Mouse (Mus musculus) liver, adult (tissue): Measurements from ENCODE around the gene Lrrc15.

Experiments
- GATA4 ChIP-seq: IDR thresholded peaks from 2 replicates; pipeline ENCODE4 v1.6.1; 2014; ENCODE audit warnings: mild to moderate bottlenecking, low read length; ENCODE audit not compliant: insufficient replicate concordance

Gene Lrrc15

DNA sequence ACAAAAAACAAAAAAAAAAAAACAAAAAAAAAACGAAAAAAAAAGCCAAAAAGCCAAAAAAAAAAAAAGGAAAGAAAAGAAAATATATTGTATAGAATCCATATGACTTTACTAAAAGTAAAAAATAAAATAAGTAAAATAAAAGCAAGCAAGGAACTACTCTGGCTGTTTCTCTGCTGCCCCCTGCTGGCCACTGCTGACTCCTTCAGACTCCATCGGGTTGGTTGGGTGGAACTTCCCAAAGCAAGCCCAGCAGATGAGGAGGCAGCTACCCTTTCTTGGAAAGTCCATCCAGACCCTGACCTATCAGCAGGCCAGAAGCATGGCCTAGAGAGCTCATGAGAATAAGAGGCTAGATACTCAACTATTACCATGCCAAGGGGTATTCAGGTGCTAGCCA, 20.4 kb downstream of the Lrrc15 start:
- TF ChIP-seq GATA4 = no peak

DNA sequence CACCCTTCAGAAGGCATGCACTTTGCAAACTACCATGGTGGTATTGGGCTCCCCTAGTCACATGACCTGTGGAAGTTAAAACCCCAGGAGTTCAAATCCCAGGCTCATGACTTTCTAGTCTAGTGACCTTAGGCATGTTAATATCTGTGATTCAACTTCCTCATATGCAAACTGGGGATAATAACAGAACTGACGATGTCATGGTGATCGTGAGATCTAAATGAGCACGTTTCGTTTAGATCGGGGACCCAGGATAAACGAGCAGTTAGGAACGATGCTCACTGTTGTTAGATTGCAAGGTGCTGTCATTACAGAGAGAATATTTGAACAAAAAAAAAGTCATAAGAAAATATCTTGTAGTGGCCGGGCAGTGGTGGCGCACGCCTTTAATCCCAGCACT, 20.9 kb downstream of the Lrrc15 start:
- TF ChIP-seq GATA4 = no peak

DNA sequence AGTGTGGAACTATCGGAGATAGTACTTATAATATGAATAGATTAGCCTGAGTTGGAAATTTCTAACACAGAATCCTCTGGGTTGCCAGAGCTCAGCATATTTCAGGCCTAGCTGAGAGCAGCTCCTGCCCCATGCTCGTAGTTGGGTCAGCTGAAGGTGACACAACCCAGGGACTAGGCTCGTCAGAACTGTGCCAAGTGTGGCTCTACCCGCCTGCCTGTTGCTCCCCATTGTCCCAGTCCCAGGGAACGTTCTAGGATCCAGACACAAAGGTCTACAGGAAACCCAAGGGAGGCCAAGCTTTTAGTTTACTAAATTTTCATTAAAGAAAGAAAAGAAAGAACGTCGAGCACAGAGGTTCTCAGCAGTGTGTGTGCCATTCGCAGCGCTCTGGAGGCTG, 21.7 kb downstream of the Lrrc15 start:
- no peak for TF ChIP-seq GATA4

DNA sequence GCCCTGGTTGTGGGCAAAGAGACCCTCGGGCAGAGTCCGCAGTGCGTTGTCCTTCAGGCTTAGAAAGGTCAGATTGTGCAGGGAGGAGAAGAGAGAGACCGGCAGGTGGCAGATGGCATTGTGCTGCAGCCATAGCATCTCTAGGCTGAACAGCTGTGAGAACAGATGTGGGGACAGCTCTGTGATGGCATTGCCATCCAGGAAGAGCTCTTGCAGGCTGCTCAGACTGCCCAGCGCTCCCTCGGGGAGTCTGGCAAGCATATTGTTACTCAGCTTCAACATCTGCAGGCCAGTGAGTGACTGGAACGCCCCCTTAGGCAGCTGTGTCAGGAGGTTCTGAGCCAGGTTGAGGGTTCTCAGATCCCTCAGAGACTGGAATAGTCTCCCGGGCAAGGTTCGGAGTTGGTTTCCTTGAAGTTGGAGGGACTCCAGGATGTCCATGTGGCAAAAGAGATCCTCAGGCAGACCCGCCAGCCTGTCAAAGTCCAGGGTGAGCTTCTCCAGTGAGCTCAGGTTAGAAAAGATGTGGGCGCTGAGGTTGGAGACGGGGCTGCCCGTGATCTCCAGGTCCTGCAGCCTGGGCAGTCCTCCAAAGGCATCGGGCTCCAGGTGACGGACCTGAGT, 22.9 kb downstream of the Lrrc15 start:
- no peak for TF ChIP-seq GATA4

DNA sequence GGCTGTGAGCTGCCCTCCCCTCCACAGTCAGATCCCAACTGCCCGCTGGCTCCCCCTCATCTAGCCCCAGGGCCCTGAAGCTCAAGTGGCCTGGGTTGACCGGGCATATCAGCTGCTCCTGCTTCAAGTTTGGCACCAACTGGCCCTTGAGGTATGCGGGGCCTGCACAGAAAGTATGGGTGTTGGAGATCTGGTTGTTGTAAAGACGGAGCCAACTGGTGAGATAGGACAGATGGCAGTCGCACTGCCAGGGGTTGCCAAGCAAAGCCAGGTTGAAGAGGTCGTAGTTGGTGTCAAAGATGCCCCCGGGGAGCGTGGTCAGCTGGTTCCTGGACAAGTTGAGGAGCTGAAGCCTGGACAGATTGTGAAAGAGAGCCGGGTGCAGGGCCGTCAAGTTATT, 23.6 kb downstream of the Lrrc15 start:
- TF ChIP-seq GATA4 = no peak

DNA sequence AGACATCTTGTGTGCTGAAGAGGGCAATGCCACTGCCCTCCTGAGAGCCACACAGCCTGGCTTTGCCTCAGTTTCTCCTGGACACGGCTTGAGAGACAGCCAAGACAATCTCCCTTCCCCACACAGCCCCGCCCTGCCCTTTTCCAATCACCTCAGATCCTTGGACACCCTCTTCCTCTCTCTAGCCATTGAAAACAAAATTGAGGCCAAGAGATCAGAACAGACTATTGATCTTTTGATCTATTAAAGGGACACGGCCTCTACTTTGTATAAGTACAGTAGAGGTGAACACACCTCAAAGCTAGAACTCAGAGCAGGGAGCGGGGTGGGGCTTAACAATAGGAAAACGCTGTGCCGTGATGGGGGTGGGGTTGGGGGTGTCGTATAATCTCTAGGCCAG, 24.6 kb downstream of the Lrrc15 start:
- no peak for TF ChIP-seq GATA4

DNA sequence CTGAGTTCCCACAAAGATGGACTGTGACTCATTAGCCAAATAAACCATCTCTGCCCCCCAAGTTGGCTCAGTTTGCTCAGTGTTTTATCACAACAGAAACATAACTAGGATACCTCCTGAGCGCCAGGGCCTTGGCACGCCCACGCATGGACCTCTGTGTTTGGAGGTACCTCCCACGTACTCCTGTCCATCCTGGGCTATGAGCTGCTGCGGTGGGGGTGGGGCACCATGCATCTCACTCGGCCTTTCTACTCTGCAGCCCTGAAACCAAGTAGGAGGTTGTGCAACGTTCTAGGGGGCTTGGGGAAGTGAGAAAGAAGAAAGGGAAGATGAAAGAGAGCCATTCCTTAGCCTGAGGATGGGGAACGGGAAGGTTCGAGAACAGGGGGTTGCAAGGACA, 25.3 kb downstream of the Lrrc15 start:
- no peak for TF ChIP-seq GATA4

DNA sequence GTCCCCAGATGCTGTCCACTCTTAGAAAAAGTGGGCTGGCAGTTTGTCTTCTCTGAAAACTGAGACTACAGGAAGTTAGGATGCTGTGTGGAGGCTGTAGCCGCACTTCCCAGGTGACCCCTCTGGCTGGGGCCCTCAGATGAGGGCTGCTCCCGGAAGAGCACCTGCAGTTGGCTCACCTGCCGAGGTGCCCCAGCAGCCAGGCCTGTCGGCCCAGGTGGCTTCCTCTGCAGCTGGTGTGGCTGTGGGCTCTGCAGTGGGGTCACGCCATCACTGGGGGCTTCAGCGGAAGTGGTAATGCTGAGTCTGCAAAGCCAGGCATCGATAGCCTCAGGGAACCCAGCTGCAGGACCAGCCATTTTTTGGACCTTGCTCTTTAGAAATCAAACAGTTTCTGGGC, 28.0 kb downstream of the Lrrc15 start:
- no peak for TF ChIP-seq GATA4

DNA sequence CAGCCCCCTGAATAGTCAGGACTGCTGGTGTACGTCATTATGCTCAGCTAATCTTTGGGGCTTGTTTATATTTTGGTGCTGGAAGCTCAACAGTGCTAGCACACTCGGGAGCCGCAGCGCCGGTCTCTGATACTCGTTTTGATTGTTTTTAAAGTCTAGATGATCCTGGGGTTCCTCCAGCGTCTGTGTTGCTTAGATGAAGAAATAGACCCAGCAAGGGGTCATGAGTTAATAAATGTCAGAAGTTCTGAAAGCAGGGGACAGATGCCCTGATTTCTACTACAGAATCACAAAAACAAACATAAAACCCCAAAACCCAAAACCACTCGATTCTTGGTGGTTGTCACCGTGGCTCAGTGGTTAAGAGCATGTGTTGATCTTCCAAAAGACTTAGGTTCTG, 29.2 kb downstream of the Lrrc15 start:
- no peak for TF ChIP-seq GATA4

DNA sequence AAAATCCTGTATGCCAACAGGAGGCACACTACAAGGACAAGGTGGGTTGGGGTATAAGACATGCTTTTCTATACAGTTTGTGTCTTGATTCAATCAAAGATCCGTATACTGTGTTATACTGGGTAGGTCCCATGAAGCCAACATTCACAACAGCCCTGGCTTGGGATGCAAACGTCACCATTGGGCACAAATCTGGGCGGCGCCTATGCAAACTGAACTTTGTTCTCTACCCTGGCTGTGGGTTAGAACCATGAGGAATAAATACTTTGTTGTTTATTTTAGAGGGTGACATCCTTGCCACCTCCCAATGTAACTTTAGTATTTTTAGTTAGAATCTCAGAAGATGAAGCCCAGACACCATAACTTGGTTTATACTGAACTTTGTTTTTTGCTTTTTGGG, 29.7 kb downstream of the Lrrc15 start:
- TF ChIP-seq GATA4 = no peak

DNA sequence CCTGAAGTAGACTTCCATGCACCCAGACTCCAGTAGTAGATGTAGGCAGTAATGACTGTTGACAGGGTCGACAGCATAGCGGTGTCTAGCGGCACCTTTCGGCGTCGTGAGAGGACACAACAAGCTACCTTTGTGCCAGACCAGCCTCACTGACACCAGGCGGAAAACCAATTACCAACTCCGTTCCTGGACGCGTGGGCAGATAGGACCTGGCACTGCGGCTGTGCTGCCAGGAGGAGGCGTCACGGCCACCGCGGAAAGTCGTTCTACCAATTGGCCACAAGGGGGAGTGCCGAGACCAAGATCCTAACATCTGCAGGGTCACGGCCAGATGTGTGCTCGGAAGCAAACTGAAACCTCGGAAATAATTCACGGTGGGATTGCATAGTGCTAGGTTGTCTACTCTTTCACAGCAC, 31.0 kb downstream of the Lrrc15 start:
- no peak for TF ChIP-seq GATA4

DNA sequence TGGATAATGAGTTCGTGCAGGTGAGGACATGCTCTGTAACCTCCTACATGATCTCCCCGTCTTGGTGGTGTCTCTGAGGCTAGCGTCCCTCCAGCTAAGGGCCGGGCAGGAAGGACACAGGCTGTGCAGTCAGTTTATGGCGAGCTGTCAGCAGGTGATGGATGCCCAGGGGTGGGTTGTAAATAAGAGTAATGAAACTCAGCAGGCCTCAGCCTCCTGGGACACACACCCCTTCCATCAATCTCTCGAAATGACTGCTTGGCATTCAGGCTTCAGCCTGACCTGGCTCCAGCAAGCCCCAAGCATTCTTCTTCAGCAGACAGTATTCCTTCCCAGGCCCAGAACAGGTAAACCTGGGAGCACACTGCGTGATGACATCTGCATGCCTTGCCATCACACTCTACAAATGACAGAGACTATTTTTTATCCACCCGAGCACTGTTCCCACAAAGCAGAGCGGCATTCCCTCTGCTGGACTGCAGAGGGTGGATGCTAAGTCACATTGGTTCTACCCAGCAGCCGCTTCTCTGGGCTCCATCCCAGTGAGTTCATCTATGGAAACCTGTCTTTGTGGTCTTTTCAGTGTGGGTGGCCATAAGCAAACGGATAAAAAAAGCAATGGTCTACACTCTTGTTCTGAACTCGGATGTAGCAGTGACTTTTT, 38.9 kb downstream of the Lrrc15 start:
- no peak for TF ChIP-seq GATA4

DNA sequence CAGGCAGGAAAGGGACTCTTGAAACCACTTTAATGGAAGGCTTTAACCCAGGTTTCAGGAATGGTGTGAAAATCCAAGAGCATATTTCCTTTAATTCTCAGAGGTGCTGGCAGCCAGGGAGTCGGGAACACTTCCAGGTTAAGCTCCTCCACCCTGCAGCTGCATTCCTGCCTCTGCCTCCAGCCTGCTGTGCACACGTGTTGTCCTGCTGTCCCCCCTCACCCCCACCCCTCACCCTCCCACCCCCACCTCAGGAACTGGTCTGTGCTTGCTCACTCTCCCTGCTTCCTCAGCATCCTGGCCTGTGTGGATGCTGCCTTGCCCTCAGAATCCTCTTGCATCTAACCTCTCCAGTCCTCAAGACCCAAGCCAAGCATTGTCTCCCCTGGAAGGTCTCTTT, 41.4 kb downstream of the Lrrc15 start:
- TF ChIP-seq GATA4 = no peak

DNA sequence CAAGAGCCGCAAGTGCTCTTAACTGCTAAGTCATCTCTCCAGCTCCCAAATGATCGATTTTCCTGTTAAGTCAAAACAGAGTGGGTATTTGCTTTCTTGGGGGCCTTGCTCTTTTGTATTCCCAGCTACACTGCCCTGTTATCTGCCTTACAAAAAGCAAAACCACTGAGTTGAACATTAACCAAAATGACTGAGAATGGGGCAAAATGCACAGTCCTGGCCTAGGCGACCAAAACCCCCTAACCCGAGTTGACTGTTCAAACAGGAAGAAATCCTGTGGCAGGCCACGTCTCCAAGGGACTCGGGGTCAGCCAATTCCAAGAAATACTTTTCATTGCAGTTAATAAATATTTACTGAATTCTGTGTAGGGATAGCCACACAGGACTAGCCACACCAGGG, 44.3 kb downstream of the Lrrc15 start:
- peak; percentile 45; the same call in 1 of the 2 replicates for TF ChIP-seq GATA4

DNA sequence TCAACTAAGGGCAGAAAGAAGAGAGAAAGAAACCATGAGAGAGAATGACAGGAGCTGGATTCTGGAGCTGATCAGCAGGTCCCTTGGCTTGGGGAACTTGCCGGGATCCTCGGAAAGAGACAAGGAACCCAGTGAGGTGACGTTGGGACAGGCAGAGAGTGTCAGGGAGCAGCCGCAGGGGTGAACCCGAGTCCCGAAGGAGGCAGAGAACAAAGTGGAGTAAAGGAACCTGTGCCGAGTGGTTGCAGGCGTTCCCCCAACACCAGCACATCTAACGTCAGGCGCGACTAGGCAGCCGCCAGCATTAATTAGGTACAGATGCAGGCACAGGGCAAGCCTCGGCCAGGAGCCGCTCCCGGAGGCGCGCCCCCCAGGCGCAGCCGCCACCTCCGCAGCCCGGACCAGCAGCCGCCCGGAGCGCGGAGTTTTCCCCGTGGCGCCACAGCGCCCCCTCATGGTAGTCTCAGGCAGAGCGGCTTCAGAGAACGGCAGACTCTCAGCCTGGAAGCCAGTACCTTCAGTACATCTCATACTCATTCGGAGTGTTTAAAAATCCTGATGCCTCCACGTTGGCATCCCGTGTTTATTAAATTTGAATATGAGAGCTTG, 46.9 kb downstream of the Lrrc15 start:
- no peak for TF ChIP-seq GATA4

DNA sequence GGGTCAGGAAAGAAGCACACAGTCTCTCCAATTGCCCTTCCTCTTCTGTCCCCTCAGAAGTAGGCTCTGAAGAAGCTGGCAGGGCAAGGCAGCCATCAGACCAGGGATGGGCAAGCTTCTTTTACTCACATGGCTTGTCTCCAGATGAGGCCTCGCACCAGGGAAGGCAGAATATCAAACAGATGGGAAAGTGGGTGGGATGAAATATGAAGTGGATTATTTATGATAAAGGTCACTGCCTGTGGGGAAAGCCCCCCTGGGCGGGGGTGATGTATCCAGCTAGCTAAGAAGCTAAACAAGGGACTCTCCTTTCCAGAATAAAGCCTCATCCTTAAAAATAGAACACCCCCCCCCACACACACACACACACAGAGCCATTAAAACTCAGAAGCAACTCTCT, 47.5 kb downstream of the Lrrc15 start:
- no peak for TF ChIP-seq GATA4
